Mouse (Mus musculus) ES-Bruce4 (cell line): ENCODE results near the gene Hoga1. TPM values are rescaled to one million over a fixed set of nuclear protein-coding genes. Genes with fewer than 3 reads are reported as not detected.

Experiments used
- H3K27ac ChIP-seq: 2 replicates; pipeline ENCODE4 v1.5.1; 2012; ENCODE audit warnings: low read length, inconsistent platforms; ENCODE audit not compliant: insufficient read depth
- H3K27me3 ChIP-seq: 2 replicates; pipeline ENCODE4 v1.6.1; 2012; ENCODE audit warnings: mild to moderate bottlenecking, low read length, inconsistent platforms; ENCODE audit not compliant: control insufficient read depth, poor library complexity, insufficient read depth, severe bottlenecking
- H3K36me3 ChIP-seq: 2 replicates; pipeline ENCODE4 v1.6.1; 2012; ENCODE audit warnings: inconsistent platforms, mild to moderate bottlenecking, low read length, moderate library complexity; ENCODE audit not compliant: control insufficient read depth, poor library complexity, insufficient read depth, severe bottlenecking
- H3K4me1 ChIP-seq: one replicate; pipeline ENCODE4 v1.8.1; 2011; ENCODE audit warnings: low read length; ENCODE audit not compliant: control insufficient read depth, insufficient read depth
- H3K4me3 ChIP-seq: 2 replicates; pipeline ENCODE4 v1.5.1; 2011; ENCODE audit warnings: low read depth, mild to moderate bottlenecking, low read length
- H3K9ac ChIP-seq: 2 replicates; pipeline ENCODE4 v1.6.1; 2012; ENCODE audit warnings: low read depth, mild to moderate bottlenecking, inconsistent platforms; ENCODE audit not compliant: poor library complexity, severe bottlenecking
- H3K9me3 ChIP-seq: replicated peaks from 2 replicates; pipeline ENCODE4 v1.6.1; 2012; ENCODE audit warnings: mild to moderate bottlenecking, low read length, inconsistent platforms; ENCODE audit not compliant: control insufficient read depth, poor library complexity, insufficient read depth, severe bottlenecking
- CTCF ChIP-seq: IDR thresholded peaks from one replicate; pipeline ENCODE4 v1.8.1; 2011; ENCODE audit warnings: low read depth, low read length
- EP300 ChIP-seq: IDR thresholded peaks from 2 replicates; pipeline ENCODE4 v1.6.1; 2011; ENCODE audit warnings: low read depth, low read length; ENCODE audit not compliant: insufficient read depth
- POLR2A ChIP-seq: IDR thresholded peaks from one replicate; pipeline ENCODE4 v1.8.1; 2011; ENCODE audit warnings: low read length; ENCODE audit not compliant: insufficient read depth
- polyA plus RNA-seq: library from polyadenylated mRNA; stranded (reverse); fragments of >200 nt; gene quantifications from 2 replicates; pipeline ENCODE4 v1.2.4, GENCODE M21; 2011; ENCODE audit warnings: low read depth; ENCODE audit not compliant: missing spikeins, insufficient read depth, insufficient read length

Gene Hoga1
- polyA plus RNA-seq, 1 experiment, result 0.91 TPM

DNA sequence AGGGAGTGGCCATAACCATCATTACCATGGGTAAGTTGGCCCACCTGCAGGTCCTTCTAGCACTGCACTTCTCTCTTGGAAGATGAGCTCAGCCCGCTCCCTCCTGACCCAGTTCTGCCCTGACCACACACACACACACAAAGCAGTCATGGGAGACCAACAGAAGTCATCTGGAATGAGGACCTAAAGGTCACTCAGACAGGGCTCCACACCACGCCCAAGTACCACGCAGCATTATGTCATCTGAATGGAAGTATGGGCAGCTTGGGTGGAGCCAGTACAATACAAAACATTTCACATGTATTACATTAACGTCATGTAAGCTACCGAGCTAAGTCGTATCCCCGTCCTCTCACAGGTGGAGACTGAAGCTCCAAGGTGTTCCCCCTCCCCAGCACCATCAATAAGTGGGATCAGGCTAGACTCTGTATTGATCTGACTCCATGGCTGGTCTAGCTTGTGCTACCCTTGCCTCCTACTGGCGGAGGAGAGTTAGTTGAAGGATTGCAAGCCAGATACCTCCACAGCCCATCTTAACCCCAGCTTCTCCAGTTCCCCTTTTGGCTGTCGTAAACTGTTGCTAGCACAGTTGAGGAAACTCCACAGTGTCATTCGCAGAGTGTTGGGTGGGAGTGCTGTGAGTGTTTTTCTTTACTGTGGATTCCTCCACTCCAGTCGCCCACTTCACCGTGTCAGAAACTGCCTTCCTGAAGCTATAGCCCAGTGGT is 44.0 kb upstream of the Hoga1 start:
- no peak for TF ChIP-seq POLR2A
- no peak for TF ChIP-seq EP300
- no peak for TF ChIP-seq CTCF
- Histone ChIP-seq H3K9ac (no peak overlapping the region), H3K27ac (no peak overlapping the region), H3K36me3 (no peaks in the 10 kb centered on the region), H3K9me3 (no peaks in the 10 kb centered on the region), H3K4me3 (no peak overlapping the region), H3K4me1 (peaks cover 10% of the 10 kb centered on the region), H3K27me3 (no peaks in the 10 kb centered on the region)

DNA sequence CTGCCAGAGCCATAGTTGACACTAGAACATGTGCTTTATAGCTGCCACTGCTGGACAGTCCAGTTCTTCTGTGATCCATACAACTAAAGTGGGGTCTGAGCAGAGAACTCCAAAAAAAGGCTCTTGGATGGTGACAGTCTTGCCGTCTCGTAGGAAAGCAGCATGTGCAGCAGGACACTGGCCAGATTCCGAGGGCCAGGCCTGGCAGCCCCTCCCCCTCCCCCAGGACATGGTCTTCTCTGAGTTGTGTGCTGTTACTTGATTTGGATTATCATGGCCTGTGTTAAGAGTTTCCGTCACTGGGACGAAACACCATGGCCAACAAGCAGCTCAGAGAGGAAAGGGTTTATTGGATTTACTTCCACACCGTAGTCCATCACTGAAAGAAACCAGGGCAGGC is 41.2 kb upstream of the Hoga1 start:
- Histone ChIP-seq H3K4me1 (peaks cover 10% of the 10 kb centered on the region), H3K27ac (no peak overlapping the region), H3K9me3 (no peaks in the 10 kb centered on the region), H3K27me3 (no peaks in the 10 kb centered on the region), H3K9ac (no peak overlapping the region), H3K36me3 (no peaks in the 10 kb centered on the region), H3K4me3 (no peak overlapping the region)
- TF ChIP-seq EP300 (no peak), POLR2A (no peak), CTCF (no peak)

DNA sequence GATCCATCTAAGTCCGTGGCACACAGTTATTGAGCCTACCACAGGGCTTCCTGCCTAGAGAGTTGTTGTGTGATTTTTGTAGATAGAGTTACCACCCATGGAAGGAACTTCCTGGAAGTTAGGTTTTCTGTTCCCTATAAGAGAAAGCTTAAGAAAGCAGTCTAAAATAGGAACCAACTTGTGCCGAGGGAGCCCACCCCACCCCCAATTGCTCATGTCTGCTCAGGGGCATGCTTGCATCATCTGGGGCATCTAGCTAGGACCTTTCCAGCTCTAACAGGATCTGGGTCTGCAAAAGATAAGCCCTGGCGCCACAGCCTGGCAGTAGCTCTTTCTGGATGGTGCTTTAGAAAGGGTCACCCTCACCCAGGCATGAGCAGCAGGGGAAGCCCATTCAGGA is 39.8 kb upstream of the Hoga1 start:
- Histone ChIP-seq H3K4me3 (no peak overlapping the region), H3K27me3 (no peaks in the 10 kb centered on the region), H3K36me3 (no peaks in the 10 kb centered on the region), H3K9me3 (no peaks in the 10 kb centered on the region), H3K27ac (no peak overlapping the region), H3K4me1 (peaks cover 8% of the 10 kb centered on the region), H3K9ac (no peak overlapping the region)
- TF ChIP-seq POLR2A, result no peak
- no peak for TF ChIP-seq CTCF
- no peak for TF ChIP-seq EP300

DNA sequence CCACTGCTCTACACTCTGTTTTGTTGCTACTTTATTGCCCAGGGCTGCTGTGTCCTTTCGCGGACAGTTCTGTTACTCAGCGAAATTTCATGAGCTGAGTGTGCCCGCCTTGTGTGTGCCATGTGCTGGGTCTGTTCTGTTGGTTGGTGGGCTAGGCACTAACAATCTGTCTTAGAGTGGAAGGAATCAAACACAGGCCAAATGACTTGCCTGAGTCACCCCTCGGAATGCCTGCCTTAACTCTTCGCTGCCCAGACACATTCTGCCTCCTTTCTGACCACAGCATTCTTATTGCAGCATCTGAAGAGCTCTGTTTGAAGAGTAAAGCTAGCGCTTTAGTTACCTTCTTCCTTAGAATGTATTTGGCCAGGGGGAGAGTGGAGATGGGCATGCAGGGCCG is 38.8 kb upstream of the Hoga1 start:
- no peak overlapping the region for H3K4me3 ChIP-seq
- H3K9ac ChIP-seq, result no peak overlapping the region
- H3K9me3 ChIP-seq, result no peaks in the 10 kb centered on the region
- peaks cover 8% of the 10 kb centered on the region for H3K4me1 ChIP-seq
- TF ChIP-seq POLR2A (no peak), CTCF (no peak), EP300 (no peak)
- no peaks in the 10 kb centered on the region for H3K36me3 ChIP-seq
- H3K27ac ChIP-seq, result no peak overlapping the region
- H3K27me3 ChIP-seq, result no peaks in the 10 kb centered on the region

DNA sequence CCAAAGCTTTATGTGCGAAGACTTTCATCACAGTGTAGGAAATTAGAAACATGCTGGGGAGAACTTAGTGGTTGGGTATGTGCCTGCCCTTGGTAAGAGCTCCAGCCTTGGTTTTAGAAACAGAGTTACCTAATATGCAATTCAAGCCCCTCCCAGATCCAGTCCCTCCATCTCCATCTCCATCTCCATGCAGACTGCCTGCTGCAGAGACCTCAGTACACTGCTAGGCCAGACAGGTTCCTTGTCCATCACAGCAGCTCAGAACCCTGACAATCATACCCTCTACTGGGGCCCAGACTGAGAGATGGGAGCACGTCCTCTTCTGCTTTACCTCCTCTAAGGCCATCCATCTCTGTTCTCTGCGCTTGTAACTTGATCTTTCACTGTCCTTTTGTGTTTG is 36.8 kb upstream of the Hoga1 start:
- no peak overlapping the region for H3K4me3 ChIP-seq
- H3K36me3 ChIP-seq, result no peaks in the 10 kb centered on the region
- TF ChIP-seq CTCF, result no peak
- TF ChIP-seq POLR2A, result no peak
- no peak for TF ChIP-seq EP300
- H3K9me3 ChIP-seq, result no peaks in the 10 kb centered on the region
- H3K27ac ChIP-seq, result peak overlapping the region; percentile 3; the same call in 1 of the 2 replicates
- H3K9ac ChIP-seq, result no peak overlapping the region
- H3K27me3 ChIP-seq, result no peaks in the 10 kb centered on the region
- H3K4me1 ChIP-seq, result peaks cover 8% of the 10 kb centered on the region

DNA sequence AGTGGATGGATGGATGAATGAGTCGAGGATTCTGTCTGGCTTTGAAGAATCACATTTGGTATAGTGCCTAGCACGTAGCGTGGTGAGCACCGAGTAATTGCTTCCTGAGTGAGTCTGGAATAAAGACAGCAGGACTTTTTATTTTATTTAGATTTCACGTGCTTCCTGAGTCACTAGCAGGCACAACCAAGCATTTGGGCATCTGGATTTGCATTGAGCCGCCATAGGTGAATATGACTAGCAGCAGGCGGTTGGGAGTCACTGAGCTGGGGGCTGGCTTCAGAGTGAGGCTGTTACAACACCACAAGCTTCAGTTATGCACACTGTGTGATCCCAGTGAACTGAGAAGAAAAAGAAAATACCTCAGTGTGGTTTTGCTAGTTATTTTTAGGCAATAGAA is 36.3 kb upstream of the Hoga1 start:
- H3K9ac ChIP-seq, result no peak overlapping the region
- no peak overlapping the region for H3K4me3 ChIP-seq
- TF ChIP-seq CTCF, result no peak
- no peak for TF ChIP-seq POLR2A
- TF ChIP-seq EP300, result no peak
- H3K27ac ChIP-seq, result peak overlapping the region; percentile 3; the same call in 1 of the 2 replicates
- H3K36me3 ChIP-seq, result no peaks in the 10 kb centered on the region
- no peaks in the 10 kb centered on the region for H3K9me3 ChIP-seq
- no peaks in the 10 kb centered on the region for H3K27me3 ChIP-seq
- H3K4me1 ChIP-seq, result peaks cover 8% of the 10 kb centered on the region
